Mouse (Mus musculus) heart, embryonic 14.5 days (tissue): ENCODE results near the gene Rpl29. TPM values are rescaled to one million over a fixed set of nuclear protein-coding genes. Genes with fewer than 3 reads are reported as not detected.
A peak's percentile ranks its signal among the peaks of the same experiment; 100 is the strongest.

Experiments
- ATAC-seq: fragments of 200-750 bp; cut with Nextera tagmentation; 2 replicates; pipeline ENCODE4 v1.8.0; 2017; ENCODE audit warnings: low read depth, moderate TSS enrichment; ENCODE audit not compliant: insufficient number of reproducible peaks, insufficient read depth, low FRiP score
- H3K27ac ChIP-seq, 2 experiments: fragments of 200-500 bp in 1 of 2; fragments of 300-500 bp in 1 of 2; sonication (generic) in 1 of 2; replicated peaks in 1 of 2; 2 replicates each; pipeline ENCODE4 v1.5.1; 2012 to 2014; ENCODE audit warnings: low read depth in 2 of 2, low read length in 2 of 2, control low read depth in 1 of 2, mild to moderate bottlenecking in 1 of 2, mixed read lengths in 1 of 2; ENCODE audit not compliant: control insufficient read depth in 1 of 2, insufficient read depth in 1 of 2
- H3K27me3 ChIP-seq: fragments of 300-500 bp; sonication (generic); 2 replicates; pipeline ENCODE4 v1.6.1; 2014; ENCODE audit warnings: mild to moderate bottlenecking, low read length, control low read depth; ENCODE audit not compliant: control insufficient read depth, insufficient read depth
- H3K36me3 ChIP-seq: fragments of 300-500 bp; sonication (generic); 2 replicates; pipeline ENCODE4 v1.6.1; 2014; ENCODE audit warnings: mild to moderate bottlenecking, control low read depth, low read length, mixed read lengths; ENCODE audit not compliant: control insufficient read depth, insufficient read depth
- H3K4me1 ChIP-seq, 2 experiments: fragments of 200-500 bp in 1 of 2; fragments of 300-500 bp in 1 of 2; sonication (generic) in 1 of 2; 2 replicates each; pipeline ENCODE4 v1.6.1; 2012 to 2014; ENCODE audit warnings: low read length in 2 of 2, control low read depth in 1 of 2, mixed read lengths in 1 of 2; ENCODE audit not compliant: control insufficient read depth in 2 of 2, insufficient read depth in 2 of 2
- H3K4me2 ChIP-seq: fragments of 300-500 bp; sonication (generic); 2 replicates; pipeline ENCODE4 v1.6.1; 2014; ENCODE audit warnings: mild to moderate bottlenecking, low read length
- H3K4me3 ChIP-seq, 2 experiments: fragments of 200-500 bp in 1 of 2; fragments of 300-500 bp in 1 of 2; sonication (generic) in 1 of 2; 2 replicates each; pipeline ENCODE4 v1.5.1; 2012 to 2014; ENCODE audit warnings: low read length in 2 of 2, mild to moderate bottlenecking in 2 of 2, control low read depth in 1 of 2, low read depth in 1 of 2, moderate library complexity in 1 of 2; ENCODE audit not compliant: control insufficient read depth in 1 of 2, insufficient read depth in 1 of 2
- H3K9ac ChIP-seq: fragments of 300-500 bp; sonication (generic); 2 replicates; pipeline ENCODE4 v1.6.1; 2014; ENCODE audit warnings: mild to moderate bottlenecking, low read length
- H3K9me3 ChIP-seq: fragments of 300-500 bp; sonication (generic); 2 replicates; pipeline ENCODE4 v1.6.1; 2016; ENCODE audit warnings: low read length, control low read depth; ENCODE audit not compliant: control insufficient read depth
- WGBS: fragments of 180-500 bp; shearing (Covaris S2); extraction: QIAGEN DNeasy Blood & Tissue Kit; methylation state at CpG from one replicate; pipeline ENCODE4 v1.1.7; 2014; 5-methylcytosine and 5-hydroxymethylcytosine counted together
- polyA plus RNA-seq: library from polyadenylated mRNA; unstranded; fragments of >200 nt; fragmentation: Nextera tagmentation; extraction: Ambion mirVana; gene quantifications from 2 replicates; pipeline ENCODE4 v1.2.1, GENCODE M21; 2014

Rpl29 gene
- polyA plus RNA-seq, 1 experiment from 2014 or later: 781 TPM

GRCm38 (mm10) chr9:106461641-106462429 lies 32.6 kb downstream of the Rpl29 start:
- no peak overlapping the region for H3K9ac ChIP-seq
- peaks cover 19 to 27% of the 10 kb centered on the region in 2 experiments for H3K4me1 ChIP-seq
- H3K36me3 ChIP-seq: peaks cover 44% of the 10 kb centered on the region
- H3K4me2 ChIP-seq: no peak overlapping the region
- peaks cover 8% of the 10 kb centered on the region for H3K27me3 ChIP-seq
- no peak for ATAC-seq
- no peak overlapping the region for H3K4me3 ChIP-seq
- H3K9me3 ChIP-seq: no peaks in the 10 kb centered on the region
- WGBS: 85% methylated on average over 16 of the region's 16 CpGs
- H3K27ac ChIP-seq: no peak overlapping the region

GRCm38 (mm10) chr9:106462430-106462800 lies 33.2 kb downstream of the Rpl29 start:
- Histone ChIP-seq H3K9me3 (no peaks in the 10 kb centered on the region), H3K9ac (no peak overlapping the region), H3K27me3 (peaks cover 8% of the 10 kb centered on the region), H3K36me3 (peaks cover 44% of the 10 kb centered on the region), H3K27ac (no peak overlapping the region), H3K4me2 (no peak overlapping the region), H3K4me1 (peaks cover 14 to 22% of the 10 kb centered on the region in 2 experiments), H3K4me3 (no peak overlapping the region)
- no peak for ATAC-seq
- WGBS: 93% methylated on average over 12 of the region's 12 CpGs

GRCm38 (mm10) chr9:106463122-106464063 lies 34.1 kb downstream of the Rpl29 start:
- Histone ChIP-seq H3K36me3 (peaks cover 44% of the 10 kb centered on the region), H3K27ac (no peak overlapping the region), H3K9ac (no peak overlapping the region), H3K4me3 (no peak overlapping the region), H3K27me3 (peaks cover 8% of the 10 kb centered on the region), H3K4me2 (no peak overlapping the region), H3K4me1 (peaks cover 5 to 12% of the 10 kb centered on the region in 2 experiments; a peak in 3 of 4 replicates), H3K9me3 (no peaks in the 10 kb centered on the region)
- no peak for ATAC-seq
- WGBS: 84% methylated on average over 21 of the region's 21 CpGs

- H3K4me2 ChIP-seq: peak overlapping the region; percentile 98
- ATAC-seq: peak; percentile 65
- H3K36me3 ChIP-seq: peaks cover 40% of the 10 kb centered on the region
- H3K27me3 ChIP-seq: peaks cover 8% of the 10 kb centered on the region
- WGBS: 3% methylated on average over 80 of the region's 99 CpGs
- peak overlapping the region; percentile 80 for H3K9ac ChIP-seq
- H3K4me1 ChIP-seq: peaks cover 4 to 11% of the 10 kb centered on the region in 2 experiments; a peak in 3 of 4 replicates
- peak overlapping the region; percentile 51 to 63 for H3K4me3 ChIP-seq
- H3K9me3 ChIP-seq: no peaks in the 10 kb centered on the region
- peak overlapping the region in 1 of 2 experiments; percentile 37; a peak in 1 of 4 replicates for H3K27ac ChIP-seq
Measured at GRCm38 (mm10) chr9:106464751-106465541, 35.7 kb downstream of the Rpl29 start.

- peaks cover 4 to 11% of the 10 kb centered on the region in 2 experiments; a peak in 3 of 4 replicates for H3K4me1 ChIP-seq
- H3K36me3 ChIP-seq: peaks cover 32% of the 10 kb centered on the region
- H3K4me3 ChIP-seq: peak within 1 kb of the TSS; percentile 51 to 63
- peaks cover 8% of the 10 kb centered on the region for H3K27me3 ChIP-seq
- H3K4me2 ChIP-seq: peak within 1 kb of the TSS; percentile 98
- peak within 1 kb of the TSS; percentile 80 for H3K9ac ChIP-seq
- H3K9me3 ChIP-seq: no peaks in the 10 kb centered on the region
- ATAC-seq: 0 out of 2 replicates have a peak, but pooled peaks have one; percentile 19
- peak within 1 kb of the TSS in 1 of 2 experiments; percentile 37; a peak in 1 of 4 replicates for H3K27ac ChIP-seq
- WGBS: 28% methylated on average over 26 of the region's 26 CpGs
Measured at GRCm38 (mm10) chr9:106465571-106466200, 36.4 kb downstream of the Rpl29 start, which contains the start of gene Gpr62. TSS of gene Gpr62 (minus strand) at chr9:106465938.

- H3K27me3 ChIP-seq: peaks cover 8% of the 10 kb centered on the region
- WGBS: 81% methylated on average over 6 of the region's 6 CpGs
Measured at GRCm38 (mm10) chr9:106466721-106467120, 37.5 kb downstream of the Rpl29 start.

More at GRCm38 (mm10) chr9:106466721-106467120, 37.5 kb downstream of the Rpl29 start:
- no peaks in the 10 kb centered on the region for H3K9me3 ChIP-seq
- no peak overlapping the region for H3K27ac ChIP-seq
- no peak overlapping the region for H3K9ac ChIP-seq
- no peak for ATAC-seq
- no peak overlapping the region for H3K4me2 ChIP-seq
- H3K4me1 ChIP-seq: peaks cover 7 to 14% of the 10 kb centered on the region in 2 experiments; a peak in 3 of 4 replicates
- no peak overlapping the region for H3K4me3 ChIP-seq
- H3K36me3 ChIP-seq: peaks cover 24% of the 10 kb centered on the region
